Mouse (Mus musculus) heart, embryonic 10.5 days (tissue): ENCODE measurements around the gene Prkar1a. TPM values are rescaled to one million over a fixed set of nuclear protein-coding genes. Genes with fewer than 3 reads are reported as not detected.

ENCODE experiments used
- polyA plus RNA-seq: library from polyadenylated mRNA; unstranded; fragments of >200 nt; fragmentation: Nextera tagmentation; extraction: Ambion mirVana; gene quantifications from 2 replicates; pipeline ENCODE4 v1.2.1, GENCODE M21; 2016

Gene Prkar1a
- polyA plus RNA-seq, 1 experiment from 2014 or later: 365 TPM

Other genes starting within 250 kb of the Prkar1a start
- not detected in 2 replicates for gene 9930022D16Rik, start 235.5 kb upstream of the Prkar1a start, polyA plus RNA-seq
- gene Amz2, start 223.5 kb upstream of the Prkar1a start, polyA plus RNA-seq: 35.4 and 37.1 TPM in 2 replicates
- 3.3 and 4.6 TPM in 2 replicates for gene Arsg, start 176.0 kb upstream of the Prkar1a start, polyA plus RNA-seq
- gene Slc16a6, start 175.8 kb upstream of the Prkar1a start, polyA plus RNA-seq: 12.7 and 16.5 TPM in 2 replicates
- 29.8 and 38.8 TPM in 2 replicates for gene Wipi1, start 37.4 kb upstream of the Prkar1a start, polyA plus RNA-seq
- gene Fam20a, start 72.9 kb downstream of the Prkar1a start, polyA plus RNA-seq: 0.39 and 2.7 TPM in 2 replicates
- not detected in 2 replicates for gene 1700012B07Rik, start 178.6 kb downstream of the Prkar1a start, polyA plus RNA-seq